Comparison of ENCODE assay signal across 8 mouse cellular contexts in the genomic region with DNA sequence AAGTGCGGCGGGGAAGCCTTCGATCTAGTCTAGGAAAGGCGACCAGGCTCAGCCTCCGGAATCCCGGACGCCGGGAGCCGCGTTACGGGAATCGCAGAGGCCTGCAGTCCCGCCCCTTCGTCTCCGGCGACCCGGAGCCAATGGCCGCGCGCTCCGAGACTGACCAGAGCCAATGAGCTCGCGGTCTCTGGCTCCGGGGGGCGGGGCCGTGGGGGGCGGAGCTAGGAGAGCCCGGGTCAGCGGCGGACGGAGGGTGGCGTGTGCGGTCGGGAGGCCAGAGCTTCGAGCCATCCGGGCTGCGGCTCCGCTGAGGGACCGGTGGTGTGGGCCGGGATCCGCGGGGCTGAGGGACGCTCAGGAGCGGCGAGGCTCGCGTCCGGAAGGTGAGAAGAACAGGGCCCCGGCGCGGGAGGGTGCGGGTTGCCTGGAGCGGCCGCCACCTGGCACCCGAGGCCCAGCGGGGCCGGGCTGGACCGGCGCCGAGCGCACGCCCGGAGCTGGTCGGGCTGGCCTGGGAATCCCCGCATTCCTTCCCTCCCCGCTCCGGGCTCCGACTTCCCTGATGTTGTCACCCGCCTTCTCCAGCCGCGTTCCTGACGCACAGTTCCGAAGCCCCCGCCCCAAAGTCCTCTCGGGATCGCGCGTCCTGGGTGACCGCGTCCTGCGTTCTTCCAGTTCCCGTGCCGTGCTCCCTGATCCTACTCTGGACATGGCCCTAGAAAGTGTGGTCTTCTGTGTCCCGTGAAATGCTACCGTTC. TPM values are rescaled to one million over a fixed set of nuclear protein-coding genes. Genes with fewer than 3 reads are reported as not detected.
DNase-seq lines count a peak whose midpoint lies in the region; ATAC-seq and TF ChIP-seq lines count a peak whose summit lies in the region.

TSS of gene Il6st (plus strand) at position 203 of the 758 bp plus-strand sequence.

- H3K79me3 ChIP-seq in C2C12 (ENCODE audit: low read depth): peaks cover 46% of the 10 kb centered on the region

- peak within 1 kb of the TSS; percentile 80 for H3K4me2 ChIP-seq in heart, embryonic 12.5 days
- H3K4me2 ChIP-seq in kidney, postnatal 0 days (ENCODE audit: low read length): peak within 1 kb of the TSS; percentile 80
- peak within 1 kb of the TSS; percentile 73 for H3K4me2 ChIP-seq in liver, embryonic 11.5 days
- H3K4me2 ChIP-seq in stomach, embryonic 14.5 days (replicated peaks; ENCODE audit: low read depth, low read length): peak within 1 kb of the TSS; percentile 70

- peak within 1 kb of the TSS; percentile 68 for H3K4me3 ChIP-seq in C2C12 (ENCODE audit: insufficient read depth, poor library complexity, severe bottlenecking)
- peak within 1 kb of the TSS; percentile 67 for H3K4me3 ChIP-seq in erythroblast, embryonic 14.5 days (replicated peaks)
- H3K4me3 ChIP-seq in heart, embryonic 12.5 days: peak within 1 kb of the TSS; percentile 86
- H3K4me3 ChIP-seq in kidney, postnatal 0 days (replicated peaks; ENCODE audit: low read depth, low read length): peak within 1 kb of the TSS; percentile 79
- peak within 1 kb of the TSS; percentile 81 for H3K4me3 ChIP-seq in liver, embryonic 11.5 days (ENCODE audit: low read depth, low read length)
- peak within 1 kb of the TSS; percentile 86 for H3K4me3 ChIP-seq in stomach, embryonic 14.5 days (ENCODE audit: low read depth, low read length)

- peak; percentile 97 for DNase-seq in brain, embryonic 14.5 days (ENCODE audit: low read depth)
- DNase-seq in kidney, postnatal 0 days (ENCODE audit: low spot score): peak; percentile 97
- DNase-seq in liver, embryonic 11.5 days (ENCODE audit: low spot score): peak; percentile 95
- peak; percentile 89 for DNase-seq in naive thymus-derived CD4-positive, alpha-beta T cell, adult 2 months (ENCODE audit: low read depth)

- H3K27ac ChIP-seq in heart, embryonic 12.5 days (ENCODE audit: poor library complexity, severe bottlenecking): peak within 1 kb of the TSS; percentile 93
- peak within 1 kb of the TSS; percentile 94 for H3K27ac ChIP-seq in kidney, postnatal 0 days
- H3K27ac ChIP-seq in liver, embryonic 11.5 days (ENCODE audit: low read depth, low read length): peak within 1 kb of the TSS; percentile 63
- peak within 1 kb of the TSS; percentile 87 for H3K27ac ChIP-seq in stomach, embryonic 14.5 days (ENCODE audit: low read length)

- under 1% methylated on average over 85 of the region's 85 CpGs for WGBS in heart, embryonic 12.5 days
- under 1% methylated on average over 79 of the region's 85 CpGs for whole genome bisulfite sequencing in kidney, postnatal 0 days
- WGBS in liver, embryonic 11.5 days: 0% methylated on average over 73 of the region's 85 CpGs
- under 1% methylated on average over 82 of the region's 85 CpGs for WGBS in stomach, embryonic 14.5 days

- peak; percentile 79 for TF ChIP-seq POLR2A in brain, embryonic 14.5 days (IDR thresholded peaks at IDR 0.05; ENCODE audit: borderline replicate concordance, extremely low read depth, insufficient read depth, insufficient read length, poor library complexity, severe bottlenecking)

- H3K9me3 ChIP-seq in erythroblast, embryonic 14.5 days (ENCODE audit: control insufficient read depth, low read length): no peaks in the 10 kb centered on the region
- no peaks in the 10 kb centered on the region for H3K9me3 ChIP-seq in heart, embryonic 12.5 days (replicated peaks)
- no peaks in the 10 kb centered on the region for H3K9me3 ChIP-seq in kidney, postnatal 0 days (replicated peaks; ENCODE audit: low read length)
- no peaks in the 10 kb centered on the region for H3K9me3 ChIP-seq in liver, embryonic 11.5 days (ENCODE audit: control insufficient read depth, low read length)
- H3K9me3 ChIP-seq in stomach, embryonic 14.5 days (ENCODE audit: control insufficient read depth, low read depth, low read length): no peaks in the 10 kb centered on the region

- H3K4me1 ChIP-seq in erythroblast, embryonic 14.5 days (ENCODE audit: control insufficient read depth): peaks cover 15% of the 10 kb centered on the region
- peaks cover 27% of the 10 kb centered on the region for H3K4me1 ChIP-seq in heart, embryonic 12.5 days (replicated peaks)
- H3K4me1 ChIP-seq in kidney, postnatal 0 days (replicated peaks; ENCODE audit: insufficient read depth, low read length): peaks cover 9% of the 10 kb centered on the region; the same call in 1 of the 2 replicates
- H3K4me1 ChIP-seq in liver, embryonic 11.5 days (replicated peaks; ENCODE audit: control insufficient read depth, insufficient read depth, low read length): peaks cover 13% of the 10 kb centered on the region
- H3K4me1 ChIP-seq in stomach, embryonic 14.5 days (ENCODE audit: control insufficient read depth, insufficient read depth, low read length): peaks cover 12% of the 10 kb centered on the region

- peak; percentile 99 for ATAC-seq in heart, embryonic 12.5 days (ENCODE audit: insufficient number of reproducible peaks, low FRiP score)
- ATAC-seq in kidney, postnatal 0 days (replicated peaks; ENCODE audit: low FRiP score, low read depth): peak; percentile 99
- peak; percentile 100 for ATAC-seq in liver, embryonic 11.5 days (replicated peaks; ENCODE audit: low FRiP score)
- ATAC-seq in stomach, embryonic 14.5 days (ENCODE audit: insufficient number of reproducible peaks, insufficient read depth, low FRiP score, low read depth): peak; percentile 99

- H3K9ac ChIP-seq in heart, embryonic 12.5 days: peak within 1 kb of the TSS; percentile 96
- peak within 1 kb of the TSS; percentile 93 for H3K9ac ChIP-seq in kidney, postnatal 0 days (ENCODE audit: low read depth, low read length)
- H3K9ac ChIP-seq in liver, embryonic 11.5 days (ENCODE audit: low read depth, low read length): peak within 1 kb of the TSS; percentile 80
- H3K9ac ChIP-seq in stomach, embryonic 14.5 days (replicated peaks; ENCODE audit: low read depth, low read length): peak within 1 kb of the TSS; percentile 86

- peak; percentile 11 for TF ChIP-seq CTCF in C2C12 (IDR thresholded peaks at IDR 0.05; ENCODE audit: control insufficient read depth, insufficient read depth, insufficient read length)
- TF ChIP-seq CTCF in brain, embryonic 14.5 days (IDR thresholded peaks at IDR 0.05; ENCODE audit: borderline replicate concordance, extremely low read depth, insufficient read depth, insufficient read length): no peak
- TF ChIP-seq CTCF in kidney, postnatal 0 days (IDR thresholded peaks at IDR 0.05; ENCODE audit: low read depth): no peak

- no peaks in the 10 kb centered on the region for H3K27me3 ChIP-seq in C2C12 (ENCODE audit: control insufficient read depth, insufficient read depth, insufficient read length)
- H3K27me3 ChIP-seq in erythroblast, embryonic 14.5 days (ENCODE audit: control insufficient read depth): peaks cover 51% of the 10 kb centered on the region
- no peaks in the 10 kb centered on the region for H3K27me3 ChIP-seq in heart, embryonic 12.5 days (replicated peaks)
- H3K27me3 ChIP-seq in kidney, postnatal 0 days (ENCODE audit: insufficient read depth, low read length): no peaks in the 10 kb centered on the region
- no peaks in the 10 kb centered on the region for H3K27me3 ChIP-seq in liver, embryonic 11.5 days (replicated peaks; ENCODE audit: control insufficient read depth, insufficient read depth, low read length)
- no peaks in the 10 kb centered on the region for H3K27me3 ChIP-seq in stomach, embryonic 14.5 days (ENCODE audit: control insufficient read depth, insufficient read depth, low read length)

- no peaks in the 10 kb centered on the region for H3K36me3 ChIP-seq in C2C12 (ENCODE audit: control insufficient read depth, insufficient read depth)
- H3K36me3 ChIP-seq in erythroblast, embryonic 14.5 days (ENCODE audit: control insufficient read depth): no peaks in the 10 kb centered on the region
- H3K36me3 ChIP-seq in heart, embryonic 12.5 days: no peaks in the 10 kb centered on the region
- H3K36me3 ChIP-seq in kidney, postnatal 0 days (ENCODE audit: insufficient read depth, low read length): no peaks in the 10 kb centered on the region
- no peaks in the 10 kb centered on the region for H3K36me3 ChIP-seq in liver, embryonic 11.5 days (ENCODE audit: control insufficient read depth, insufficient read depth, low read length)
- H3K36me3 ChIP-seq in stomach, embryonic 14.5 days (ENCODE audit: control insufficient read depth, insufficient read depth, low read length): no peaks in the 10 kb centered on the region

- H3ac ChIP-seq in C2C12 (ENCODE audit: control insufficient read depth, insufficient read length, low read depth): peak within 1 kb of the TSS; percentile 95

- H3K79me2 ChIP-seq in C2C12 (ENCODE audit: control insufficient read depth, insufficient read depth): peaks cover 49% of the 10 kb centered on the region

TF ChIP-seq in C2C12, 6 proteins besides CTCF, POLR2A, EP300 and RAD21:
- TF ChIP-seq FOSL1 (IDR thresholded peaks at IDR 0.05; ENCODE audit: insufficient read depth, low read length, poor library complexity, severe bottlenecking): no peak
- TF ChIP-seq MAX (IDR thresholded peaks at IDR 0.05): peak; percentile 47

RNA-seq across cellular contexts. Expression of gene Il6st, which starts in this region (rescaled TPM):
- 17.3 TPM for polyA plus RNA-seq in C2C12 (2012; fragmentation: generic; extraction: Trizol)
- polyA plus RNA-seq in brain, embryonic 14.5 days (2012; rRNA removed): 9.4 and 19.5 TPM in 2 replicates
- polyA plus RNA-seq in erythroblast, embryonic 14.5 days (2012): 0.01 TPM in 1 of 2 replicates, not detected in the other
- 79.3 and 84.2 TPM in 2 replicates for polyA plus RNA-seq in heart, embryonic 12.5 days (2016; fragmentation: Nextera tagmentation; extraction: Ambion mirVana)
- polyA plus RNA-seq in kidney, postnatal 0 days (2015; fragmentation: Nextera tagmentation; extraction: Ambion mirVana): 24.0 and 26.0 TPM in 2 replicates
- polyA plus RNA-seq in liver, embryonic 11.5 days (2014; fragmentation: Nextera tagmentation; extraction: Ambion mirVana): 12.4 and 14.0 TPM in 2 replicates
- 48.8 and 49.5 TPM in 2 replicates for polyA plus RNA-seq in stomach, embryonic 14.5 days (2014; fragmentation: Nextera tagmentation; extraction: Ambion mirVana)

Comparison
In these comparisons a context has a peak if more than half of its experiments do, and no peak if none do; other contexts are left out.
1. Peak in every context shown above with its lines: DNase-seq, ATAC-seq, H3K4me3 ChIP-seq and H3K27ac ChIP-seq.
2. RNA of gene Il6st (polyA plus RNA-seq): 79.3 to 84.2 TPM in heart, embryonic 12.5 days, 48.8 to 49.5 TPM in stomach, embryonic 14.5 days, 24.0 to 26.0 TPM in kidney, postnatal 0 days, 9.4 to 19.5 TPM in brain, embryonic 14.5 days, 17.3 TPM in C2C12 (single experiment) and 12.4 to 14.0 TPM in liver, embryonic 11.5 days; 0.01 TPM in erythroblast, embryonic 14.5 days; every median in the first group is over 10 times any median in the second.